Mouse (Mus musculus) adrenal gland, adult 2 months (tissue): ENCODE measurements around the gene Upf1. TPM values are rescaled to one million over a fixed set of nuclear protein-coding genes. Genes with fewer than 3 reads are reported as not detected.

ENCODE experiments used
- DNase-seq: peaks from one replicate; pipeline ENCODE4 v3.0.0; 2021
- polyA plus RNA-seq: library from polyadenylated mRNA; depleted of rRNA; stranded (reverse); fragments of >200 nt; gene quantifications from 2 replicates; pipeline ENCODE4 v1.2.3, GENCODE M21; 2012
- total RNA-seq, 2 experiments: library from RNA; stranded (reverse); gene quantifications; 2 replicates each; pipeline ENCODE4 v1.2.3; 2021

Gene Upf1
- total and polyA plus RNA-seq, 3 experiments, result 53.3 to 60.5 (median 60.0) TPM

- DNase-seq, result no peak
These were observed 25.6 kb downstream of the Upf1 start for GRCm38 (mm10) chr8:70327512-70327911.

- DNase-seq, result no peak
These were observed 29.4 kb downstream of the Upf1 start for GRCm38 (mm10) chr8:70323716-70324115.

GRCm38 (mm10) chr8:70317872-70318271, 35.2 kb downstream of the Upf1 start:
- DNase-seq, result no peak

GRCm38 (mm10) chr8:70316511-70317504, 36.3 kb downstream of the Upf1 start:
- peak; percentile 57 for DNase-seq

GRCm38 (mm10) chr8:70315624-70316510, 37.2 kb downstream of the Upf1 start, which contains the start of gene Cers1:
TSS of gene Cers1 (plus strand) at chr8:70315775.
- DNase-seq, result peak; percentile 81

GRCm38 (mm10) chr8:70313399-70313798, 39.7 kb downstream of the Upf1 start:
- peak; percentile 43 for DNase-seq

GRCm38 (mm10) chr8:70309311-70309710, 43.8 kb downstream of the Upf1 start:
- no peak for DNase-seq

GRCm38 (mm10) chr8:70302901-70303300, 50.2 kb downstream of the Upf1 start:
- no peak for DNase-seq

GRCm38 (mm10) chr8:70302358-70302890, 50.7 kb downstream of the Upf1 start, which contains the start of the genes Ddx49 and Cope:
TSS of gene Ddx49 (minus strand) at chr8:70302489.
TSS of gene Cope (plus strand) at chr8:70302518.
- peak; percentile 95 for DNase-seq

- DNase-seq, result no peak
These were observed 52.2 kb downstream of the Upf1 start for GRCm38 (mm10) chr8:70300881-70301280.

GRCm38 (mm10) chr8:70293988-70294405, 59.1 kb downstream of the Upf1 start:
- DNase-seq, result no peak

GRCm38 (mm10) chr8:70286737-70287136, 66.3 kb downstream of the Upf1 start:
- DNase-seq, result no peak

GRCm38 (mm10) chr8:70285304-70285703, 67.8 kb downstream of the Upf1 start:
- DNase-seq, result no peak

GRCm38 (mm10) chr8:70284421-70284820, 68.7 kb downstream of the Upf1 start:
- no peak for DNase-seq

- DNase-seq, result no peak
These were observed 69.7 kb downstream of the Upf1 start for GRCm38 (mm10) chr8:70283136-70284077.

GRCm38 (mm10) chr8:70282603-70283135, 70.4 kb downstream of the Upf1 start, which contains the start of gene Homer3:
TSS of gene Homer3 (plus strand) at chr8:70282827.
- peak; percentile 92 for DNase-seq
